Mouse (Mus musculus) forebrain, embryonic 14.5 days (tissue): Measurements from ENCODE around the gene Nat14. TPM values are rescaled to one million over a fixed set of nuclear protein-coding genes. Genes with fewer than 3 reads are reported as not detected.
A peak's percentile ranks its signal among the peaks of the same experiment; 100 is the strongest.

Source experiments
- ATAC-seq: fragments of 200-750 bp; cut with Nextera tagmentation; 2 replicates; pipeline ENCODE4 v1.8.0; 2017; ENCODE audit warnings: mild to moderate bottlenecking, moderate library complexity
- DNase-seq: peaks from one replicate; pipeline ENCODE4 v3.0.0-alpha.2; 2015; ENCODE audit warnings: low spot score
- H3K27ac ChIP-seq: fragments of 300-500 bp; sonication (generic); 2 replicates; pipeline ENCODE4 v1.5.1; 2014; ENCODE audit warnings: low read depth, mild to moderate bottlenecking, control low read depth, low read length, moderate library complexity
- H3K27me3 ChIP-seq: fragments of 300-500 bp; sonication (generic); replicated peaks from 2 replicates; pipeline ENCODE4 v1.6.1; 2014; ENCODE audit warnings: low read length, control low read depth, mixed read lengths; ENCODE audit not compliant: control insufficient read depth, insufficient read depth
- H3K36me3 ChIP-seq: fragments of 300-500 bp; sonication (generic); 2 replicates; pipeline ENCODE4 v1.6.1; 2014; ENCODE audit warnings: low read length, control low read depth; ENCODE audit not compliant: control insufficient read depth, insufficient read depth
- H3K4me1 ChIP-seq: fragments of 300-500 bp; sonication (generic); 2 replicates; pipeline ENCODE4 v1.6.1; 2014; ENCODE audit warnings: antibody characterized with exemption, low read length, control low read depth; ENCODE audit not compliant: control insufficient read depth, insufficient read depth
- H3K4me2 ChIP-seq: fragments of 300-500 bp; sonication (generic); 2 replicates; pipeline ENCODE4 v1.6.1; 2014; ENCODE audit warnings: mild to moderate bottlenecking, control low read depth, low read length
- H3K4me3 ChIP-seq: fragments of 300-500 bp; sonication (generic); 2 replicates; pipeline ENCODE4 v1.5.1; 2014; ENCODE audit warnings: low read depth, low read length, control low read depth
- H3K9ac ChIP-seq: fragments of 300-500 bp; sonication (generic); 2 replicates; pipeline ENCODE4 v1.6.1; 2014; ENCODE audit warnings: mild to moderate bottlenecking, low read length, control low read depth, moderate library complexity
- H3K9me3 ChIP-seq: fragments of 300-500 bp; sonication (generic); replicated peaks from 2 replicates; pipeline ENCODE4 v1.6.1; 2016; ENCODE audit warnings: low read length, control low read depth, mixed read lengths; ENCODE audit not compliant: control insufficient read depth
- WGBS: fragments of 180-500 bp; shearing (Covaris S2); extraction: QIAGEN DNeasy Blood & Tissue Kit; methylation state at CpG from one replicate; pipeline ENCODE4 v1.1.7; 2014; 5-methylcytosine and 5-hydroxymethylcytosine counted together
- polyA plus RNA-seq: library from polyadenylated mRNA; unstranded; fragments of >200 nt; fragmentation: Nextera tagmentation; extraction: Ambion mirVana; gene quantifications from 2 replicates; pipeline ENCODE4 v1.2.1, GENCODE M21; 2014

Nat14 gene
- polyA plus RNA-seq, 1 experiment from 2014 or later = 9.8 TPM

DNA sequence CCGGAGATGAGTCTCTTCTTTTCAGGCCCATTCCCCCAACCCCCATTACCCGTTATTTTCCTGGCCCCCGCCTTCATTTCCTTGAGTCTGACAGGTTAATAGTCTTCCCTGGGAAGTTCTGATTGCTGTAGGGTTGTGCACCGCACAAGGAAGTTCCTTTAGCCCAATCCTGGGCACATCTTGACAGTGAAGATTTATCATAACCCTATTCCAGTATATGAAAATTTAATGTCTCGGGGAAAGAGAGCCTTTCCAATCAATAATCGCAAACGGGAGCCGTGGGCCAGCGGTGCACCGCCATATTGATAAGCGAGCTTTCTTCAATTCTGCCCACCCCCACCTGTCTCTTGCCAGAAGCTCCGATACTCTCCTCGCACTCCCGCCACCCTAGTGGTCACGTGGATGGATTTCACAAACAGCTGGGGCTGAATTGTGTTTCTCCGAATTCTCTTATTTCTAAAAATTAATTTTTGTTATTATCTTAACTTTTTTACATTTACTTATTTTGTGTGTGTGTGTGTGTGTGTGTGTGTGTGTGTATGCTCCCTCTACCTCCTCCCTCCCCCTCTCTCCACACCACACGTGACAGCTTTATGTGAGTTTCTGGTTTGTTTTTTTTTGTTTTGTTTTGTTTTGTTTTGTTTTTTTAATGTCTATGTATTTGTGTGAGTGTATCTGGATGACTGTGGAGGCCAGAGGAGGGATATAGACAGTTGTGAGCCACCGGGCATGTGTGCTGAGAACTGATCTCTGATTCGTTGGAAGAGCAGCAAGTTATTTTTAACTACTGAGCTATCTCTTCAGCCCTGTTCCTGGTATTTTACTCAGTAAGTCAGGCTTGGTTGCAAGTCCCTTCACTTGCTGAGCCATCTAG is 21.9 kb upstream of the Nat14 start:
- DNase-seq = peak; percentile 52
- WGBS = 13% methylated on average over 19 of the region's 19 CpGs
- Histone ChIP-seq H3K9me3 (0 out of 2 replicates have a peak, but pooled peaks cover 6% of the 10 kb centered on the region), H3K36me3 (no peaks in the 10 kb centered on the region), H3K4me3 (peak overlapping the region; percentile 14), H3K9ac (peak overlapping the region; percentile 29), H3K27ac (no peak overlapping the region), H3K4me1 (0 out of 2 replicates have a peak, but pooled peaks cover 2% of the 10 kb centered on the region), H3K27me3 (no peaks in the 10 kb centered on the region), H3K4me2 (peak overlapping the region; percentile 42)
- peak; percentile 62 for ATAC-seq

DNA sequence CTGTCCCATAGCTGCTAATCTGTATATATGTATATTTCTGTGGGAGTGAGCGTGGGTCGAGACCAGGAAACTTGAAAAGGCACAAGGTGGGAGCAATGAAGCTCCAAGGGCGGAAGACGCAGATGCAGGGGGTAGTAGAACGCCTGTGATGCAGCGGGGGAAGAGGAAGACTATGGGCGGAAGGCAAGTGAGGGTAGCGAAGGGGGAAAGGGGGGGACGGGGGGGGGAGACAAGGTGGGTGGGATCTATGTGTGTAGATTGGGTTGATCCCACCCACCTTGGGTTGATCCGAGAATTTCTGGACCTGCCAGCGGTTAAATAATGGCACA is 21.3 kb upstream of the Nat14 start:
- no peak for DNase-seq
- Histone ChIP-seq H3K27ac (no peak overlapping the region), H3K9ac (no peak overlapping the region), H3K4me2 (peak overlapping the region; percentile 42), H3K4me1 (0 out of 2 replicates have a peak, but pooled peaks cover 2% of the 10 kb centered on the region), H3K4me3 (no peak overlapping the region), H3K9me3 (0 out of 2 replicates have a peak, but pooled peaks cover 6% of the 10 kb centered on the region), H3K27me3 (no peaks in the 10 kb centered on the region), H3K36me3 (no peaks in the 10 kb centered on the region)
- 19% methylated on average over 11 of the region's 11 CpGs for WGBS
- no peak for ATAC-seq

DNA sequence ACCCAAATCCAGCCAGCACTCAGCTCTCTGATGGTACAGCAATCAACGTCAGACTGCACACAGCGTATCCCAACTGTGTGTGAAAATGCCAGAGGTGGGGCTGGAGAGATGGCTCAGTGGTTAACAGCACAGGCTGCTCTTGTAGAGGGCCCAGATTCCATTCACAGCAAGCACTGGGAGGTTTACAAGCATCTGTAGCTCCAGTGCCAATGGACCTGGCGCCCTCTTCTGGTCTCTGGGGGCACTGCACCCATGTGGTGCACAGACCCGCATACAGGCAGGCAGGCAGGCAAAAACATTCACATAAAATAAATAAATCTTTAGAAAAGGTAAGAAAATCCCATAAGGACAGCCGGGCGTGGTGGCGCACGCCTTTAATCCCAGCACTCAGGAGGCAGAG is 20.7 kb upstream of the Nat14 start:
- Histone ChIP-seq H3K4me2 (no peak overlapping the region), H3K27ac (no peak overlapping the region), H3K4me1 (0 out of 2 replicates have a peak, but pooled peaks cover 2% of the 10 kb centered on the region), H3K27me3 (no peaks in the 10 kb centered on the region), H3K36me3 (no peaks in the 10 kb centered on the region), H3K4me3 (no peak overlapping the region), H3K9ac (no peak overlapping the region), H3K9me3 (0 out of 2 replicates have a peak, but pooled peaks cover 6% of the 10 kb centered on the region)
- no peak for ATAC-seq
- no peak for DNase-seq
- 47% methylated on average over 8 of the region's 8 CpGs for WGBS

DNA sequence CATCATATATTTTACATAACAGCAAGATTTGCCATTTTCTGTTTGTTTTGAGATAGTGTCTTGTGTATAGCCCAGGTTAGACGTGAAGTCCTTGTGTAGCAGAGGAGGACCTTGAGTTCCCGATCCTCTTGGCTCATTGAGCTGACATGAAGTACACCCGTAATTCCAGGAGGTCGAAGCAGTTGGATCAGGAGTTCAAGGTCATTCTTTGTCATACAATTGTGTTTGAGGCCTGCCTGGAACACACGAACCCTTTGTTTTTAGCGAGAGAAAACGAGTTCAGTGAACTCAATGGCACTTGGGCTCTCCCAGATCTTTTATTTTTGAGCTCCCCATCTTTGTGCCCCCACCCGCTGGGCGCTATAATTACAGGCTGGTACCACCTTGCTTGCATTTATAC is 19.4 kb upstream of the Nat14 start:
- H3K4me1 ChIP-seq = 0 out of 2 replicates have a peak, but pooled peaks cover 2% of the 10 kb centered on the region
- H3K4me2 ChIP-seq = no peak overlapping the region
- DNase-seq (no peak), ATAC-seq (no peak)
- no peak overlapping the region for H3K9ac ChIP-seq
- no peak overlapping the region for H3K27ac ChIP-seq
- no peaks in the 10 kb centered on the region for H3K27me3 ChIP-seq
- H3K9me3 ChIP-seq = 0 out of 2 replicates have a peak, but pooled peaks cover 6% of the 10 kb centered on the region
- no peak overlapping the region for H3K4me3 ChIP-seq
- 52% methylated on average over 9 of the region's 9 CpGs for WGBS
- H3K36me3 ChIP-seq = no peaks in the 10 kb centered on the region

DNA sequence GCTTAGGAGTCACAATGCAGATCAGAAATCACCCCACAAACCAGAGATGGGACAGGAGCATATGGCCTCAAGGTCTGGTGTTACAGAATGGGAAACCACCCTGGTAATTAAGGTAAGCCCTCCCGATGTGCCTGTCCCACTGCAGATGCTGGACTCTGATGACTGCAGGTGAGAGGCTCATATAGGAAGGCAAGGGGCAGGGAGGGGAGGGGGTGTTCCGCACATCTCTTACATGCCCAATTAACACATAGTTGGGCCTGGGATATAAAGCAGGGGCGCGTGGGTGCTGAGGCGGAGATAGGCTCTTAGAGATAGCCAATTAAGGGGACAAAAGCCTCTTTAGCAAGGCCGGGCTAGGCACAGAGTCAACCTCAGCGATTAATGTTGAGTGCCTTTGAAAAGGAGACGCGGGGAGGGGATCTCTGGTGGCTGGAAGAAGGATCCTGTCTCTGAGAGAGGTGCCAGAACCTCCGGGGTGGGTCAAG is 15.3 kb upstream of the Nat14 start, which contains the start of gene Gm36210:
Gene Gm36210 (minus strand): TSS at position 51 of the 485 bp plus-strand sequence.
- no peak within 1 kb of the TSS for H3K4me3 ChIP-seq
- no peak within 1 kb of the TSS for H3K4me2 ChIP-seq
- no peaks in the 10 kb centered on the region for H3K36me3 ChIP-seq
- no peaks in the 10 kb centered on the region for H3K4me1 ChIP-seq
- ATAC-seq (peak; percentile 23; the same call in 1 of the 2 replicates), DNase-seq (peak; percentile 34)
- H3K27me3 ChIP-seq = no peaks in the 10 kb centered on the region
- 0 out of 2 replicates have a peak, but pooled peaks cover 3% of the 10 kb centered on the region for H3K9me3 ChIP-seq
- H3K27ac ChIP-seq = no peak within 1 kb of the TSS
- H3K9ac ChIP-seq = peak within 1 kb of the TSS; percentile 13; the same call in 1 of the 2 replicates
- 7% methylated on average over 10 of the region's 10 CpGs for WGBS

DNA sequence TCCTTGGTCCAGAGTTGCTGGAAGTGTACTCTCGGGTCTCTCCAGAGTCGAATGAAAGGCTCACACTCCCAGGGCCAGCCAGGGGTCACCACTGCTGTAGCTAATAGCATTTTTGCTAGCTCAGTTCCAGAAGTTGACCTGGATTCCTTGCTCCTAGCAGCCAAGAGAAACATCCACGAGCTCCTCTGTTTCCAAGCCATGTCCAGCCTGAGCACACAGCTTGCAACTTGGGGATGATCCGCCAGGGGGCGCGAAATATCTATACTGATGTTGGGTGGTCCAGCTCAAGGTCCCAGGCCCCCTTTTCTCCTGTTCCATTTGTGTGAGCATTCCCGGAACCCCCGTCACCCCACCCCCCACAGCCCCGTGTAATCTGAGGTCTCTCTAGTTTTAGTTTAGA is 10.3 kb upstream of the Nat14 start:
- no peak overlapping the region for H3K4me2 ChIP-seq
- no peak for ATAC-seq

DNA sequence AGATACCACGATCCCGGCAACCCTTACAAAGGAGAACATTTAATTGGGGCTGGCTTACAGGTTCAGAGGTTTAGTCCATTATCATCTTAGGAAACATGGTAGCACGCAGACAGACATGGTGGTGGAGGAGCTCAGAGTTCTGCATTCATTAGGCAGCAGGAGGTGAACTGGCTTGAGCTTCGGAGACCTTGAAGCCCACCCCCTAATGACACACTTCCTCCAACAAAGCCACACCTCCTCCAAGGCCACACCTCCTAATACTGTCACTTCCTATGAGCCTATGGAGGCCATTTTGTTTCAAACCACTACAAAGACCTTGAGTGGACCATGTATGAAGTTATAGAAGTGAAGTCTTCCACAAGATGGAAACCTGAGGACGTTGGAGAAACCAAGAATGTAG is 9.6 kb upstream of the Nat14 start:
- ATAC-seq (no peak), DNase-seq (no peak)
- H3K4me1 ChIP-seq = peaks cover 13% of the 10 kb centered on the region; the same call in 1 of the 2 replicates
- 62% methylated on average over 5 of the region's 5 CpGs for WGBS
- H3K27ac ChIP-seq = no peak overlapping the region
- H3K4me2 ChIP-seq = no peak overlapping the region
- no peak overlapping the region for H3K4me3 ChIP-seq
- no peaks in the 10 kb centered on the region for H3K36me3 ChIP-seq
- no peaks in the 10 kb centered on the region for H3K27me3 ChIP-seq
- no peaks in the 10 kb centered on the region for H3K9me3 ChIP-seq
- no peak overlapping the region for H3K9ac ChIP-seq

More for the DNA sequence above, 10.3 kb upstream of the Nat14 start:
- no peak overlapping the region for H3K9ac ChIP-seq
- no peaks in the 10 kb centered on the region for H3K27me3 ChIP-seq
- no peaks in the 10 kb centered on the region for H3K9me3 ChIP-seq
- DNase-seq = peak; percentile 72
- no peak overlapping the region for H3K4me3 ChIP-seq
- peaks cover 11% of the 10 kb centered on the region; the same call in 1 of the 2 replicates for H3K4me1 ChIP-seq
- H3K27ac ChIP-seq = no peak overlapping the region
- no peaks in the 10 kb centered on the region for H3K36me3 ChIP-seq
- WGBS = 31% methylated on average over 9 of the region's 9 CpGs

DNA sequence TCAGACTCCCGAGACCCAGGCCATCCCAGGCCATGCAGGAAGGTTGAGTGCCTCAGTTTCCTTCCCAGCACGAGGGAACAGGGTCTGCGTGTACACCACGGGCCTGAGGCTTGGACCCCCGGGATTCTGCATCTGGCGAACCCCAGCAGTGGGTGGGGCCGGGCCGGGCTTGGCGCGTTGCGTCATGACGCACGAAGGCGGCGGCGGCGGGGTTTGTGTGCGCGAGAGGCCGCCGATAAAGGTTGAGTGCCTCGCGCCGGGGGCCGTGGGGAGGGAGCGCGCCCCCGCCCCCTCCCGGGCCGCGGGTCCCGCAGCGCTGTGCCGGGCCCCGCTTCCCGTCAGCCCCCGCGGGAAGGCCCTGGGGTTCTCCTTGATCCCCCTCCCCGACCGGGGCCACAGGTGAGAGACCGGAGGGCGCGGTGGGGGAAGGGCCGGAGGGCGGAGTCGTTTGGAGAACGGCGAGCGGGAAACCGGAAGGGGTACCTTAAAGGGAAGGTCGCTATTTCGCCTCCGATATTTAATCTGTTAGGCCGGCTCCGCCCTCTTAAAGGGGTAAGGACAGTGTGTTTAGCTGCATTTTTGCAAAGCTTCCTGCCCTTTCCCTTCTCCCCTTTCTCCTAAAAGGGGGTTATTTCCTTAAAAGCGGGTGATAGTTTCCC is 6.7 kb upstream of the Nat14 start, which contains the start of gene Zfp628:
Gene Zfp628 (plus strand): TSS at position 211 of the 659 bp plus-strand sequence.
- H3K9ac ChIP-seq = peak within 1 kb of the TSS; percentile 82
- no peaks in the 10 kb centered on the region for H3K27me3 ChIP-seq
- peak within 1 kb of the TSS; percentile 96 for H3K27ac ChIP-seq
- WGBS = under 1% methylated on average over 52 of the region's 56 CpGs
- ATAC-seq = peak; percentile 93
- no peaks in the 10 kb centered on the region for H3K9me3 ChIP-seq
- H3K4me2 ChIP-seq = peak within 1 kb of the TSS; percentile 76
- H3K36me3 ChIP-seq = peaks cover 27% of the 10 kb centered on the region
- peaks cover 13% of the 10 kb centered on the region; the same call in 1 of the 2 replicates for H3K4me1 ChIP-seq
- peak within 1 kb of the TSS; percentile 58 for H3K4me3 ChIP-seq
- DNase-seq = peak; percentile 97
